Mouse (Mus musculus) liver, embryonic 15.5 days (tissue): ENCODE measurements around the gene Tbc1d10c. TPM values are rescaled to one million over a fixed set of nuclear protein-coding genes. Genes with fewer than 3 reads are reported as not detected.
A peak's percentile ranks its signal among the peaks of the same experiment; 100 is the strongest.

Experiments used
- ATAC-seq: fragments of 200-750 bp; cut with Nextera tagmentation; 2 replicates; pipeline ENCODE4 v1.8.0; 2017; ENCODE audit warnings: moderate number of reproducible peaks, mild to moderate bottlenecking, moderate library complexity; ENCODE audit not compliant: insufficient read depth
- H3K27ac ChIP-seq: fragments of 300-500 bp; sonication (generic); replicated peaks from 2 replicates; pipeline ENCODE4 v1.5.1; 2015; ENCODE audit warnings: mild to moderate bottlenecking, inconsistent platforms
- H3K27me3 ChIP-seq: fragments of 300-500 bp; sonication (generic); 2 replicates; pipeline ENCODE4 v1.6.1; 2015; ENCODE audit warnings: mild to moderate bottlenecking, inconsistent platforms
- H3K36me3 ChIP-seq: fragments of 300-500 bp; sonication (generic); replicated peaks from 2 replicates; pipeline ENCODE4 v1.6.1; 2015; ENCODE audit warnings: moderate library complexity, mild to moderate bottlenecking, inconsistent platforms
- H3K4me1 ChIP-seq: fragments of 300-500 bp; sonication (generic); replicated peaks from 2 replicates; pipeline ENCODE4 v1.6.1; 2015; ENCODE audit warnings: inconsistent platforms
- H3K4me2 ChIP-seq: fragments of 300-500 bp; sonication (generic); 2 replicates; pipeline ENCODE4 v1.6.1; 2015; ENCODE audit warnings: moderate library complexity, mild to moderate bottlenecking, inconsistent platforms
- H3K4me3 ChIP-seq: fragments of 300-500 bp; sonication (generic); replicated peaks from 2 replicates; pipeline ENCODE4 v1.5.1; 2015; ENCODE audit warnings: mild to moderate bottlenecking, inconsistent platforms
- H3K9ac ChIP-seq: fragments of 300-500 bp; sonication (generic); 2 replicates; pipeline ENCODE4 v1.6.1; 2015; ENCODE audit warnings: moderate library complexity, mild to moderate bottlenecking, inconsistent platforms
- H3K9me3 ChIP-seq: fragments of 300-500 bp; sonication (generic); replicated peaks from 2 replicates; pipeline ENCODE4 v1.6.1; 2016; ENCODE audit warnings: inconsistent platforms
- WGBS: fragments of 180-500 bp; shearing (Covaris S2); methylation state at CpG from one replicate; pipeline ENCODE4 v1.1.7; 2015; ENCODE audit warnings: mixed read lengths; ENCODE audit not compliant: insufficient replicate concordance; 5-methylcytosine and 5-hydroxymethylcytosine counted together
- polyA plus RNA-seq: library from polyadenylated mRNA; unstranded; fragments of >200 nt; fragmentation: Nextera tagmentation; extraction: Ambion mirVana; gene quantifications from 2 replicates; pipeline ENCODE4 v1.2.1, GENCODE M21; 2015

Gene Tbc1d10c
- polyA plus RNA-seq: 5.5 and 7.0 TPM in 2 replicates

- Histone ChIP-seq H3K9me3 (no peaks in the 10 kb centered on the region), H3K27me3 (no peaks in the 10 kb centered on the region), H3K9ac (peak within 1 kb of the TSS; percentile 92), H3K36me3 (peaks cover 30% of the 10 kb centered on the region), H3K4me3 (peak within 1 kb of the TSS; percentile 86), H3K4me2 (peak within 1 kb of the TSS; percentile 88), H3K4me1 (peaks cover 56% of the 10 kb centered on the region), H3K27ac (peak within 1 kb of the TSS; percentile 87)
- 18% methylated on average over 4 of the region's 4 CpGs for WGBS
- ATAC-seq: no peak
Observed at GRCm38 (mm10) chr19:4190831-4191334, at the start of gene Tbc1d10c. TSS of gene Tbc1d10c (minus strand) at chr19:4191284.

- no peak overlapping the region for H3K4me3 ChIP-seq
- 45% methylated on average over 8 of the region's 8 CpGs for WGBS
- no peaks in the 10 kb centered on the region for H3K27me3 ChIP-seq
- no peak overlapping the region for H3K27ac ChIP-seq
- ATAC-seq: no peak
- H3K9ac ChIP-seq: no peak overlapping the region
- no peaks in the 10 kb centered on the region for H3K9me3 ChIP-seq
- H3K36me3 ChIP-seq: no peaks in the 10 kb centered on the region
- no peak overlapping the region for H3K4me2 ChIP-seq
- peaks cover 4% of the 10 kb centered on the region for H3K4me1 ChIP-seq
Observed at GRCm38 (mm10) chr19:4240247-4240668, 49.2 kb upstream of the Tbc1d10c start.

- WGBS: 67% methylated on average over 4 of the region's 4 CpGs
- H3K4me3 ChIP-seq: no peak overlapping the region
- H3K36me3 ChIP-seq: no peaks in the 10 kb centered on the region
- H3K9ac ChIP-seq: no peak overlapping the region
- no peak for ATAC-seq
- peaks cover 30% of the 10 kb centered on the region for H3K4me1 ChIP-seq
- H3K27ac ChIP-seq: no peak overlapping the region
- 0 out of 2 replicates have a peak, but pooled peaks cover 5% of the 10 kb centered on the region for H3K27me3 ChIP-seq
- no peaks in the 10 kb centered on the region for H3K9me3 ChIP-seq
- H3K4me2 ChIP-seq: no peak overlapping the region
Observed at GRCm38 (mm10) chr19:4234548-4234947, 43.5 kb upstream of the Tbc1d10c start.

GRCm38 (mm10) chr19:4232651-4233050 lies 41.6 kb upstream of the Tbc1d10c start:
- H3K9ac ChIP-seq: 0 out of 2 replicates have a peak overlapping the region, but pooled peaks have one; percentile 67
- WGBS: 61% methylated on average over 7 of the region's 7 CpGs

GRCm38 (mm10) chr19:4232186-4232572 lies 41.1 kb upstream of the Tbc1d10c start:
- peak overlapping the region; percentile 83 for H3K27ac ChIP-seq
- H3K9ac ChIP-seq: peak overlapping the region; percentile 67
- H3K36me3 ChIP-seq: no peaks in the 10 kb centered on the region
- WGBS: 12% methylated on average over 2 of the region's 2 CpGs
- H3K27me3 ChIP-seq: peaks cover 25% of the 10 kb centered on the region
- H3K4me2 ChIP-seq: peak overlapping the region; percentile 85
- no peak for ATAC-seq
- no peaks in the 10 kb centered on the region for H3K9me3 ChIP-seq
- H3K4me3 ChIP-seq: peak overlapping the region; percentile 66
- H3K4me1 ChIP-seq: peaks cover 43% of the 10 kb centered on the region

More at GRCm38 (mm10) chr19:4232651-4233050, 41.6 kb upstream of the Tbc1d10c start:
- Histone ChIP-seq H3K4me1 (peaks cover 42% of the 10 kb centered on the region), H3K9me3 (no peaks in the 10 kb centered on the region), H3K4me3 (peak overlapping the region; percentile 66; the same call in 1 of the 2 replicates), H3K4me2 (peak overlapping the region; percentile 85), H3K36me3 (no peaks in the 10 kb centered on the region), H3K27me3 (peaks cover 21% of the 10 kb centered on the region), H3K27ac (no peak overlapping the region)
- ATAC-seq: no peak

- H3K4me3 ChIP-seq: peak within 1 kb of the TSS; percentile 66
- WGBS: 13% methylated on average over 26 of the region's 26 CpGs
- ATAC-seq: peak; percentile 87
- H3K9ac ChIP-seq: peak within 1 kb of the TSS; percentile 67
- H3K4me2 ChIP-seq: peak within 1 kb of the TSS; percentile 85
- H3K4me1 ChIP-seq: peaks cover 43% of the 10 kb centered on the region
- H3K36me3 ChIP-seq: no peaks in the 10 kb centered on the region
- H3K27ac ChIP-seq: peak within 1 kb of the TSS; percentile 83
- no peaks in the 10 kb centered on the region for H3K9me3 ChIP-seq
- peaks cover 31% of the 10 kb centered on the region for H3K27me3 ChIP-seq
Observed at GRCm38 (mm10) chr19:4231253-4232185, 40.4 kb upstream of the Tbc1d10c start, which contains the start of gene Pold4. TSS of gene Pold4 (plus strand) at chr19:4231899.

- 64% methylated on average over 8 of the region's 8 CpGs for WGBS
- Histone ChIP-seq H3K36me3 (no peaks in the 10 kb centered on the region), H3K9me3 (no peaks in the 10 kb centered on the region), H3K27ac (no peak overlapping the region), H3K27me3 (peaks cover 35% of the 10 kb centered on the region), H3K9ac (no peak overlapping the region), H3K4me1 (peaks cover 43% of the 10 kb centered on the region), H3K4me3 (no peak overlapping the region), H3K4me2 (no peak overlapping the region)
- no peak for ATAC-seq
Observed at GRCm38 (mm10) chr19:4230415-4230814, 39.3 kb upstream of the Tbc1d10c start.

GRCm38 (mm10) chr19:4229451-4230076 lies 38.5 kb upstream of the Tbc1d10c start:
- WGBS: 66% methylated on average over 9 of the region's 9 CpGs
- no peak overlapping the region for H3K27ac ChIP-seq
- no peak for ATAC-seq

GRCm38 (mm10) chr19:4228891-4229290 lies 37.8 kb upstream of the Tbc1d10c start:
- no peak for ATAC-seq
- 70% methylated on average over 4 of the region's 4 CpGs for WGBS
- H3K4me1 ChIP-seq: peaks cover 43% of the 10 kb centered on the region

More at GRCm38 (mm10) chr19:4229451-4230076, 38.5 kb upstream of the Tbc1d10c start:
- H3K27me3 ChIP-seq: peaks cover 36% of the 10 kb centered on the region
- no peak overlapping the region for H3K9ac ChIP-seq
- H3K9me3 ChIP-seq: no peaks in the 10 kb centered on the region
- H3K4me3 ChIP-seq: no peak overlapping the region
- no peak overlapping the region for H3K4me2 ChIP-seq
- H3K36me3 ChIP-seq: no peaks in the 10 kb centered on the region
- H3K4me1 ChIP-seq: peaks cover 43% of the 10 kb centered on the region

GRCm38 (mm10) chr19:4227894-4228678 lies 37.0 kb upstream of the Tbc1d10c start:
- 11% methylated on average over 8 of the region's 8 CpGs for WGBS
- Histone ChIP-seq H3K4me1 (peaks cover 40% of the 10 kb centered on the region), H3K4me2 (no peak overlapping the region)

More at GRCm38 (mm10) chr19:4228891-4229290, 37.8 kb upstream of the Tbc1d10c start:
- Histone ChIP-seq H3K9me3 (no peaks in the 10 kb centered on the region), H3K9ac (no peak overlapping the region), H3K4me3 (no peak overlapping the region), H3K27me3 (peaks cover 37% of the 10 kb centered on the region), H3K4me2 (no peak overlapping the region), H3K36me3 (no peaks in the 10 kb centered on the region), H3K27ac (no peak overlapping the region)

More at GRCm38 (mm10) chr19:4227894-4228678, 37.0 kb upstream of the Tbc1d10c start:
- Histone ChIP-seq H3K27me3 (peaks cover 41% of the 10 kb centered on the region), H3K4me3 (no peak overlapping the region), H3K27ac (no peak overlapping the region), H3K9me3 (no peaks in the 10 kb centered on the region), H3K36me3 (no peaks in the 10 kb centered on the region), H3K9ac (no peak overlapping the region)
- ATAC-seq: no peak
